Mouse (Mus musculus) macrophage (primary cell): ENCODE results near the gene Acat2. TPM values are rescaled to one million over a fixed set of nuclear protein-coding genes. Genes with fewer than 3 reads are reported as not detected.
"Not testable (repeated sequence)": the region's sequence is repeated elsewhere in the genome, so short reads cannot be mapped to it uniquely, and the experiment has no call there.

Source experiments
- H3K27ac ChIP-seq: fragments of 350-480 bp; formaldehyde crosslinking; 2 replicates; pipeline ENCODE4 v1.9.0; 2021
- H3K36me3 ChIP-seq: fragments of 350-480 bp; formaldehyde crosslinking; 2 replicates; pipeline ENCODE4 v1.9.0; 2021; ENCODE audit errors: inconsistent target
- H3K4me3 ChIP-seq: fragments of 350-480 bp; formaldehyde crosslinking; 2 replicates; pipeline ENCODE4 v1.9.0; 2021; ENCODE audit errors: inconsistent target
- H3K79me2 ChIP-seq: fragments of 350-480 bp; formaldehyde crosslinking; 2 replicates; pipeline ENCODE4 v1.9.0; 2021; ENCODE audit errors: inconsistent target
- WGBS: methylation state at CpG from one replicate; pipeline ENCODE4 v1.1.7; 2026; ENCODE audit warnings: inconsistent platforms; ENCODE audit not compliant: missing documents; 5-methylcytosine and 5-hydroxymethylcytosine counted together
- polyA plus RNA-seq: library from polyadenylated mRNA; stranded (reverse); fragments of 250-400 nt; gene quantifications from 3 replicates; pipeline ENCODE4 v1.2.4, GENCODE M21; 2018; ENCODE audit warnings: inconsistent platforms

Acat2 gene
- polyA plus RNA-seq, 1 experiment from 2014 or later, result 7.0 TPM

GRCm38 (mm10) chr17:12991194-12991634 is 30.7 kb upstream of the Acat2 start:
- Histone ChIP-seq H3K4me3 (peak overlapping the region; percentile 77), H3K36me3 (no peaks in the 10 kb centered on the region)
- WGBS, result under 1% methylated on average over 12 of the region's 12 CpGs

GRCm38 (mm10) chr17:12990567-12991145 is 30.1 kb upstream of the Acat2 start:
- peak overlapping the region; percentile 77 for H3K4me3 ChIP-seq
- no peaks in the 10 kb centered on the region for H3K36me3 ChIP-seq
- peak overlapping the region; percentile 87 for H3K27ac ChIP-seq
- H3K79me2 ChIP-seq, result peaks cover 52% of the 10 kb centered on the region
- 18% methylated on average over 8 of the region's 8 CpGs for WGBS

More at GRCm38 (mm10) chr17:12991194-12991634, 30.7 kb upstream of the Acat2 start:
- Histone ChIP-seq H3K27ac (peak overlapping the region; percentile 87), H3K79me2 (peaks cover 47% of the 10 kb centered on the region)

GRCm38 (mm10) chr17:12988096-12988495 is 27.5 kb upstream of the Acat2 start:
- Histone ChIP-seq H3K79me2 (peaks cover 78% of the 10 kb centered on the region), H3K36me3 (peaks cover 20% of the 10 kb centered on the region; the same call in 1 of the 2 replicates)
- H3K27ac ChIP-seq, H3K4me3 ChIP-seq: not testable (repeated sequence)
- 88% methylated on average over 7 of the region's 8 CpGs for WGBS

GRCm38 (mm10) chr17:12983988-12984387 is 23.4 kb upstream of the Acat2 start:
- H3K79me2 ChIP-seq, result peaks cover 100% of the 10 kb centered on the region
- no peak overlapping the region for H3K4me3 ChIP-seq
- H3K27ac ChIP-seq, result no peak overlapping the region
- 33% methylated on average over 2 of the region's 2 CpGs for WGBS
- peaks cover 52% of the 10 kb centered on the region; the same call in 1 of the 2 replicates for H3K36me3 ChIP-seq

GRCm38 (mm10) chr17:12978546-12978945 is 18.0 kb upstream of the Acat2 start:
- 89% methylated on average over 1 of the region's 1 CpGs for WGBS
- peaks cover 67% of the 10 kb centered on the region for H3K36me3 ChIP-seq

GRCm38 (mm10) chr17:12973851-12974250 is 13.3 kb upstream of the Acat2 start:
- Histone ChIP-seq H3K36me3 (peaks cover 55% of the 10 kb centered on the region), H3K27ac (no peak overlapping the region), H3K79me2 (peaks cover 75% of the 10 kb centered on the region), H3K4me3 (no peak overlapping the region)
- WGBS, result 92% methylated on average over 1 of the region's 2 CpGs

More at GRCm38 (mm10) chr17:12978546-12978945, 18.0 kb upstream of the Acat2 start:
- Histone ChIP-seq H3K27ac (no peak overlapping the region), H3K4me3 (no peak overlapping the region), H3K79me2 (peaks cover 82% of the 10 kb centered on the region)

- H3K79me2 ChIP-seq, result peaks cover 32% of the 10 kb centered on the region; the same call in 1 of the 2 replicates
- H3K4me3 ChIP-seq, result no peak overlapping the region
- 90% methylated on average over 2 of the region's 2 CpGs for WGBS
- no peak overlapping the region for H3K27ac ChIP-seq
- peaks cover 38% of the 10 kb centered on the region for H3K36me3 ChIP-seq
Measured at GRCm38 (mm10) chr17:12967173-12967572, 6.6 kb upstream of the Acat2 start.

GRCm38 (mm10) chr17:12963476-12963875 is 2.9 kb upstream of the Acat2 start:
- no peak overlapping the region for H3K4me3 ChIP-seq

GRCm38 (mm10) chr17:12959377-12959776 is 1.2 kb downstream of the Acat2 start:
- no CpG with 5 or more reads among the region's 2 CpGs for WGBS
- H3K79me2 ChIP-seq, H3K27ac ChIP-seq, H3K36me3 ChIP-seq: not testable (repeated sequence)
- peak overlapping the region; percentile 5; the same call in 1 of the 2 replicates for H3K4me3 ChIP-seq

More at GRCm38 (mm10) chr17:12963476-12963875, 2.9 kb upstream of the Acat2 start:
- 98% methylated on average over 3 of the region's 3 CpGs for WGBS
- no peaks in the 10 kb centered on the region for H3K79me2 ChIP-seq
- H3K36me3 ChIP-seq, result peaks cover 16% of the 10 kb centered on the region; the same call in 1 of the 2 replicates
- no peak overlapping the region for H3K27ac ChIP-seq

- WGBS, result 97% methylated on average over 8 of the region's 8 CpGs
- Histone ChIP-seq H3K4me3 (no peak overlapping the region), H3K36me3 (no peaks in the 10 kb centered on the region; the same call in 1 of the 2 replicates), H3K27ac (no peak overlapping the region), H3K79me2 (no peaks in the 10 kb centered on the region)
Measured at GRCm38 (mm10) chr17:12956664-12957063, 3.9 kb downstream of the Acat2 start.

GRCm38 (mm10) chr17:12949669-12950068 is 10.9 kb downstream of the Acat2 start:
- Histone ChIP-seq H3K36me3 (peaks cover 8% of the 10 kb centered on the region; the same call in 1 of the 2 replicates), H3K27ac (no peak overlapping the region), H3K79me2 (no peaks in the 10 kb centered on the region), H3K4me3 (no peak overlapping the region)
- 98% methylated on average over 4 of the region's 5 CpGs for WGBS

- WGBS, result 91% methylated on average over 6 of the region's 6 CpGs
- no peaks in the 10 kb centered on the region for H3K79me2 ChIP-seq
- no peak overlapping the region for H3K4me3 ChIP-seq
- no peak overlapping the region for H3K27ac ChIP-seq
- 0 out of 2 replicates have a peak, but pooled peaks cover 4% of the 10 kb centered on the region for H3K36me3 ChIP-seq
Measured at GRCm38 (mm10) chr17:12942459-12943162, 17.9 kb downstream of the Acat2 start.

- H3K27ac ChIP-seq, result no peak overlapping the region
- no peaks in the 10 kb centered on the region for H3K79me2 ChIP-seq
- 0 out of 2 replicates have a peak, but pooled peaks cover 4% of the 10 kb centered on the region for H3K36me3 ChIP-seq
- WGBS, result 80% methylated on average over 8 of the region's 8 CpGs
- H3K4me3 ChIP-seq, result no peak overlapping the region
Measured at GRCm38 (mm10) chr17:12941543-12942260, 18.8 kb downstream of the Acat2 start.

GRCm38 (mm10) chr17:12940151-12940805 is 20.3 kb downstream of the Acat2 start, which contains the start of gene Acat3:
Gene Acat3, minus strand, starts transcription at chr17:12940600.
- Histone ChIP-seq H3K27ac (no peak within 1 kb of the TSS), H3K4me3 (peak within 1 kb of the TSS; percentile 18), H3K79me2 (no peaks in the 10 kb centered on the region), H3K36me3 (0 out of 2 replicates have a peak, but pooled peaks cover 4% of the 10 kb centered on the region)
- WGBS, result 14% methylated on average over 25 of the region's 27 CpGs
